ENCODE assay signal across 16 mouse cellular contexts in genomic region chr7:144600333-144600900, GRCm38 (mm10). TPM values are rescaled to one million over a fixed set of nuclear protein-coding genes. Genes with fewer than 3 reads are reported as not detected.
DNase-seq lines count a peak whose midpoint lies in the region; ATAC-seq lines count a peak whose summit lies in the region.
"Had no signal": no experiment of that assay in that cellular context is flagged by ENCODE, and none has a peak within 500 bp of the region (broad histone marks: within the 10 kb centered on the region; RNA-seq: fewer than 3 reads in every experiment).

No protein-coding gene starts in this region.

- no peaks in the 10 kb centered on the region for H3K36me3 ChIP-seq in hindbrain, embryonic 11.5 days (ENCODE audit: control insufficient read depth, insufficient read depth, low read length)
- H3K36me3 ChIP-seq in hindbrain, embryonic 14.5 days (replicated peaks; ENCODE audit: control insufficient read depth, insufficient read depth), result no peaks in the 10 kb centered on the region
- H3K36me3 ChIP-seq in limb, embryonic 12.5 days, result no peaks in the 10 kb centered on the region
- H3K36me3 ChIP-seq in limb, embryonic 10.5 days, result no peaks in the 10 kb centered on the region
- peaks cover 6% of the 10 kb centered on the region; the same call in 1 of the 2 replicates for H3K36me3 ChIP-seq in embryonic facial prominence, embryonic 10.5 days (replicated peaks)
- H3K36me3 ChIP-seq: neural tube, embryonic 12.5 days had no signal

- 25% methylated on average over 6 of the region's 6 CpGs for WGBS in hindbrain, embryonic 11.5 days
- 16% methylated on average over 6 of the region's 6 CpGs for WGBS in hindbrain, embryonic 14.5 days
- 71% methylated on average over 6 of the region's 6 CpGs for WGBS in limb, embryonic 12.5 days
- WGBS in limb, embryonic 10.5 days, result 65% methylated on average over 6 of the region's 6 CpGs
- WGBS in embryonic facial prominence, embryonic 10.5 days, result 32% methylated on average over 6 of the region's 6 CpGs

- no peak overlapping the region for H3K4me3 ChIP-seq in hindbrain, embryonic 11.5 days (ENCODE audit: low read depth, low read length)
- H3K4me3 ChIP-seq in hindbrain, embryonic 14.5 days (replicated peaks; ENCODE audit: low read length), result no peak overlapping the region
- H3K4me3 ChIP-seq in limb, embryonic 12.5 days (replicated peaks), result no peak overlapping the region
- no peak overlapping the region for H3K4me3 ChIP-seq in limb, embryonic 10.5 days
- no peak overlapping the region for H3K4me3 ChIP-seq in embryonic facial prominence, embryonic 10.5 days
- H3K4me3 ChIP-seq: neural tube, embryonic 12.5 days had no signal

- no peak overlapping the region for H3K27ac ChIP-seq in hindbrain, embryonic 11.5 days (ENCODE audit: low read depth, low read length)
- no peak overlapping the region for H3K27ac ChIP-seq in hindbrain, embryonic 14.5 days
- no peak overlapping the region for H3K27ac ChIP-seq in limb, embryonic 12.5 days
- no peak overlapping the region for H3K27ac ChIP-seq in limb, embryonic 10.5 days
- peak overlapping the region; percentile 59 for H3K27ac ChIP-seq in embryonic facial prominence, embryonic 10.5 days (replicated peaks)
- H3K27ac ChIP-seq: neural tube, embryonic 12.5 days had no signal

- H3K27me3 ChIP-seq in hindbrain, embryonic 11.5 days (ENCODE audit: control insufficient read depth, insufficient read depth, low read length), result 0 out of 2 replicates have a peak, but pooled peaks cover 2% of the 10 kb centered on the region
- no peaks in the 10 kb centered on the region for H3K27me3 ChIP-seq in hindbrain, embryonic 14.5 days (ENCODE audit: control insufficient read depth, insufficient read depth, low read length)
- H3K27me3 ChIP-seq in limb, embryonic 12.5 days, result no peaks in the 10 kb centered on the region
- H3K27me3 ChIP-seq in limb, embryonic 10.5 days (ENCODE audit: low read depth, poor library complexity, severe bottlenecking), result no peaks in the 10 kb centered on the region
- peaks cover 10% of the 10 kb centered on the region; the same call in 1 of the 2 replicates for H3K27me3 ChIP-seq in embryonic facial prominence, embryonic 10.5 days (replicated peaks; ENCODE audit: low read depth, poor library complexity, severe bottlenecking)
- H3K27me3 ChIP-seq: neural tube, embryonic 12.5 days had no signal

- no peaks in the 10 kb centered on the region for H3K9me3 ChIP-seq in hindbrain, embryonic 11.5 days (ENCODE audit: control insufficient read depth, low read length)
- no peaks in the 10 kb centered on the region for H3K9me3 ChIP-seq in hindbrain, embryonic 14.5 days (ENCODE audit: control insufficient read depth, low read length)
- no peaks in the 10 kb centered on the region for H3K9me3 ChIP-seq in limb, embryonic 12.5 days
- H3K9me3 ChIP-seq in limb, embryonic 10.5 days (replicated peaks), result no peaks in the 10 kb centered on the region
- no peaks in the 10 kb centered on the region for H3K9me3 ChIP-seq in embryonic facial prominence, embryonic 10.5 days
- H3K9me3 ChIP-seq: neural tube, embryonic 12.5 days had no signal

- no peak for ATAC-seq in hindbrain, embryonic 11.5 days (ENCODE audit: low FRiP score)
- no peak; the same call in 1 of the 2 replicates for ATAC-seq in hindbrain, embryonic 14.5 days (ENCODE audit: low FRiP score)
- ATAC-seq in limb, embryonic 12.5 days (ENCODE audit: insufficient number of reproducible peaks, insufficient read depth, low FRiP score, low TSS enrichment, low read depth), result no peak
- ATAC-seq: liver, postnatal 0 days had no signal

- no peak overlapping the region for H3K9ac ChIP-seq in hindbrain, embryonic 11.5 days (ENCODE audit: low read depth, low read length)
- no peak overlapping the region for H3K9ac ChIP-seq in hindbrain, embryonic 14.5 days
- 0 out of 2 replicates have a peak overlapping the region, but pooled peaks have one; percentile 23 for H3K9ac ChIP-seq in limb, embryonic 12.5 days (replicated peaks)
- H3K9ac ChIP-seq: liver, postnatal 0 days; neural tube, embryonic 12.5 days had no signal

- DNase-seq in hindbrain, embryonic 11.5 days (ENCODE audit: low spot score), result peak; percentile 19
- DNase-seq in hindbrain, embryonic 14.5 days (ENCODE audit: low spot score), result no peak
- no peak for DNase-seq in limb, embryonic 10.5 days (ENCODE audit: low spot score)
- no peak for DNase-seq in embryonic facial prominence, embryonic 10.5 days (ENCODE audit: low spot score)
- peak; percentile 68 for DNase-seq in retina, embryonic 14.5 days (ENCODE audit: low spot score)
- DNase-seq in frontal cortex, adult 2 months (ENCODE audit: extremely low spot score in 1 of 2, low spot score in 1 of 2), result no peak
- DNase-seq: adrenal gland, adult 2 months; cerebellum, adult 9-10 months; heart, postnatal 10 days; kidney, postnatal 14 days; liver, postnatal 0 days; lung, postnatal 10 days; thymus, postnatal 25 days had no signal

- H3K4me1 ChIP-seq in hindbrain, embryonic 11.5 days (replicated peaks; ENCODE audit: control insufficient read depth, insufficient read depth, low read length), result 0 out of 2 replicates have a peak, but pooled peaks cover 4% of the 10 kb centered on the region
- no peaks in the 10 kb centered on the region for H3K4me1 ChIP-seq in hindbrain, embryonic 14.5 days (replicated peaks; ENCODE audit: control insufficient read depth, insufficient read depth, low read length)
- H3K4me1 ChIP-seq in limb, embryonic 12.5 days (replicated peaks), result no peaks in the 10 kb centered on the region
- H3K4me1 ChIP-seq in limb, embryonic 10.5 days, result 0 out of 2 replicates have a peak, but pooled peaks cover 3% of the 10 kb centered on the region
- peaks cover 11% of the 10 kb centered on the region for H3K4me1 ChIP-seq in embryonic facial prominence, embryonic 10.5 days

- no peak overlapping the region for H3K4me2 ChIP-seq in hindbrain, embryonic 11.5 days (replicated peaks; ENCODE audit: low read depth, low read length)
- no peak overlapping the region for H3K4me2 ChIP-seq in hindbrain, embryonic 14.5 days (replicated peaks)
- H3K4me2 ChIP-seq in limb, embryonic 12.5 days, result no peak overlapping the region
- H3K4me2 ChIP-seq: heart, embryonic 11.5 days; neural tube, embryonic 12.5 days had no signal

RNA-seq across cellular contexts. Expression of gene Fadd, which starts 18.2 kb away (rescaled TPM):
- polyA plus RNA-seq in hindbrain, embryonic 11.5 days (2014; fragmentation: Nextera tagmentation; extraction: Ambion mirVana), result 8.3 and 8.6 TPM in 2 replicates
- 4.6 and 5.4 TPM in 2 replicates for polyA plus RNA-seq in hindbrain, embryonic 14.5 days (2014; fragmentation: Nextera tagmentation; extraction: Ambion mirVana)
- 11.1 TPM in 2 replicates for polyA plus RNA-seq in limb, embryonic 12.5 days (2016; fragmentation: Nextera tagmentation; extraction: Ambion mirVana)
- polyA plus RNA-seq in limb, embryonic 10.5 days (2016; fragmentation: Nextera tagmentation; extraction: Ambion mirVana), result 12.6 and 13.5 TPM in 2 replicates
- 10.7 and 12.0 TPM in 2 replicates for polyA plus RNA-seq in embryonic facial prominence, embryonic 10.5 days (2016; fragmentation: Nextera tagmentation; extraction: Ambion mirVana)
- 2.5 and 2.6 TPM in 2 replicates for polyA plus RNA-seq in frontal cortex, adult 2 months (2012; rRNA removed)

RNA-seq across cellular contexts. Expression of gene Ppfia1, which starts 46.9 kb away (rescaled TPM):
- polyA plus RNA-seq in hindbrain, embryonic 11.5 days (2014; fragmentation: Nextera tagmentation; extraction: Ambion mirVana), result 38.1 and 38.5 TPM in 2 replicates
- polyA plus RNA-seq in hindbrain, embryonic 14.5 days (2014; fragmentation: Nextera tagmentation; extraction: Ambion mirVana), result 26.0 and 29.3 TPM in 2 replicates
- polyA plus RNA-seq in limb, embryonic 12.5 days (2016; fragmentation: Nextera tagmentation; extraction: Ambion mirVana), result 53.3 and 55.4 TPM in 2 replicates
- polyA plus RNA-seq in limb, embryonic 10.5 days (2016; fragmentation: Nextera tagmentation; extraction: Ambion mirVana), result 43.2 and 45.5 TPM in 2 replicates
- polyA plus RNA-seq in embryonic facial prominence, embryonic 10.5 days (2016; fragmentation: Nextera tagmentation; extraction: Ambion mirVana), result 44.3 and 44.6 TPM in 2 replicates
- polyA plus RNA-seq in frontal cortex, adult 2 months (2012; rRNA removed), result 44.0 and 49.3 TPM in 2 replicates

Comparison
In these comparisons a context has a peak if more than half of its experiments do, and no peak if none do; other contexts are left out.
1. DNase-seq: peak in hindbrain, embryonic 11.5 days (single experiment) and retina, embryonic 14.5 days (single experiment); none in hindbrain, embryonic 14.5 days (single experiment), limb, embryonic 10.5 days (single experiment), embryonic facial prominence, embryonic 10.5 days (single experiment) and frontal cortex, adult 2 months (0 of 2).